Mouse (Mus musculus) brain, embryonic 14.5 days (tissue): ENCODE measurements around the gene Gpr179.
A peak's percentile ranks its signal among the peaks of the same experiment; 100 is the strongest.

Source experiments
- CTCF ChIP-seq: fragments of 200-500 bp; IDR thresholded peaks from 2 replicates; pipeline ENCODE4 v1.5.1; 2012; ENCODE audit warnings: inconsistent platforms, mild to moderate bottlenecking, moderate library complexity, borderline replicate concordance; ENCODE audit not compliant: insufficient read depth, insufficient read length; ENCODE audit errors: extremely low read depth
- POLR2A ChIP-seq: fragments of 200-500 bp; IDR thresholded peaks from 2 replicates; pipeline ENCODE4 v1.6.1; 2012; ENCODE audit warnings: mild to moderate bottlenecking, inconsistent platforms, borderline replicate concordance; ENCODE audit not compliant: poor library complexity, insufficient read depth, insufficient read length, severe bottlenecking; ENCODE audit errors: extremely low read depth

DNA sequence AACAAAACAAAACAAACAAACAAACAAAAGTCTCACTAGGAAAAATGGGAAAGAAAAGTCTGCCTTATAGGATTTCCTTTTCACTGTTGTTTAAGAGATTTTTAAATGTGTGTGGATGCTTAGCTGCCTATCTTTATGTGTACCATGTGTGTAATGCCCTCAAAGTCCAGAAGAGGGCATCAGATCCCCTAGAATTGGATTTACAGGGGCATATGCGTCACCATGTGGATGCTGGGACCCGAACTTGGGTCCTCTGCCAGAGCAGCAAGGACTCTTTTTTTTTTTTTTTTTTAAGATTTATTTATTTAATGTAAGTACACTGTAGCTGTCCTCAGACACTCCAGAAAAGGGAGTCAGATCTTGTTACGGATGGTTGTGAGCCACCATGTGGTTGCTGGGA is 37.8 kb downstream of the Gpr179 start:
- TF ChIP-seq POLR2A (no peak), CTCF (peak; percentile 19; the same call in 1 of the 2 replicates)
